ENCODE assay signal across 8 mouse cellular contexts in the genomic region with DNA sequence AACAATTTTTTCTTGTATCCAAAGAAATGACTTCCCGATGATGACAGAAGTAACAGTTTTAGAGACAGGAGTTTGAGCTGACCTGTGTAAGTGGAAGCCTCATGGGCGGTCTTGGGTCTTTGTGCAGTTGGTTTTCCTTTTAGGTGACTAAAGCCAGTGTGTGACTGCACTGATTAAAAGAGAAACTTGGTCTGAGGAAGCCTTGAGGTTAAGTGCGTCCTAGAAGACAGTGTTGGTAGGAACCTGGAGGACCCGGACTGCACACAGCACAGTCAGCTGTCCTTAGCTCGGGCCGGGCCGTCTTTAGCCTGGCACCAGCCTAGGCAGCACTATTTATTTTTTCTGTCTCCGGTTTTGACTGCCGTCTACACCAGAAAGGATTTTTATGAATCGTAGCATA. TPM values are rescaled to one million over a fixed set of nuclear protein-coding genes. Genes with fewer than 3 reads are reported as not detected.
DNase-seq lines count a peak whose midpoint lies in the region; ATAC-seq and TF ChIP-seq lines count a peak whose summit lies in the region.

No protein-coding gene starts in this region.

- TF ChIP-seq POLR2A in bone marrow macrophage, adult 2 months (IDR thresholded peaks at IDR 0.05; ENCODE audit: borderline replicate concordance, low read depth, low read length), result no peak

- whole genome bisulfite sequencing in kidney, embryonic 14.5 days, result 80% methylated on average over 10 of the region's 10 CpGs
- 87% methylated on average over 10 of the region's 10 CpGs for WGBS in hindbrain, embryonic 12.5 days
- 76% methylated on average over 10 of the region's 10 CpGs for WGBS in midbrain, embryonic 16.5 days

- H3K9me3 ChIP-seq in kidney, embryonic 14.5 days (ENCODE audit: control insufficient read depth, low read length), result no peaks in the 10 kb centered on the region
- no peaks in the 10 kb centered on the region for H3K9me3 ChIP-seq in hindbrain, embryonic 12.5 days (replicated peaks)
- H3K9me3 ChIP-seq in midbrain, embryonic 16.5 days (replicated peaks; ENCODE audit: control insufficient read depth, low read length, poor library complexity, severe bottlenecking), result no peaks in the 10 kb centered on the region

- intact Hi-C loops in gastrocnemius, postnatal 36 days (cut with DNase I), result no loop called here
- intact Hi-C loops in left cerebral cortex, postnatal 14 days (cut with DNase I), result no loop called here

- TF ChIP-seq CTCF in bone marrow macrophage, adult 2 months (IDR thresholded peaks at IDR 0.05; ENCODE audit: low read depth, low read length), result no peak

- H3K27ac ChIP-seq in kidney, embryonic 14.5 days (ENCODE audit: low read depth, low read length), result no peak overlapping the region
- peak overlapping the region; percentile 34 for H3K27ac ChIP-seq in bone marrow macrophage, adult 2 months (ENCODE audit: insufficient read depth, low read depth, low read length)
- no peak overlapping the region for H3K27ac ChIP-seq in hindbrain, embryonic 12.5 days
- H3K27ac ChIP-seq in midbrain, embryonic 16.5 days (ENCODE audit: low read length), result no peak overlapping the region

- peak overlapping the region; percentile 94; the same call in 1 of the 2 replicates for H3K4me3 ChIP-seq in kidney, embryonic 14.5 days (ENCODE audit: low read length)
- H3K4me3 ChIP-seq in bone marrow macrophage, adult 2 months (ENCODE audit: insufficient read depth, low read length), result peak overlapping the region; percentile 55
- H3K4me3 ChIP-seq in hindbrain, embryonic 12.5 days, result peak overlapping the region; percentile 88; the same call in 1 of the 2 replicates
- peak overlapping the region; percentile 28 for H3K4me3 ChIP-seq in midbrain, embryonic 16.5 days (ENCODE audit: low read depth, low read length)

- peaks cover 38% of the 10 kb centered on the region; the same call in 1 of the 2 replicates for H3K4me1 ChIP-seq in kidney, embryonic 14.5 days (ENCODE audit: control insufficient read depth, insufficient read depth, low read length)
- peaks cover 42% of the 10 kb centered on the region for H3K4me1 ChIP-seq in bone marrow macrophage, adult 2 months (ENCODE audit: control insufficient read depth, insufficient read depth, low read length)
- peaks cover 50% of the 10 kb centered on the region for H3K4me1 ChIP-seq in hindbrain, embryonic 12.5 days
- H3K4me1 ChIP-seq in midbrain, embryonic 16.5 days (ENCODE audit: control insufficient read depth, insufficient read depth, low read length), result peaks cover 56% of the 10 kb centered on the region

- no peak for ATAC-seq in kidney, embryonic 14.5 days (ENCODE audit: low FRiP score, low TSS enrichment)
- ATAC-seq in hindbrain, embryonic 12.5 days (ENCODE audit: low FRiP score), result no peak
- no peak for ATAC-seq in midbrain, embryonic 16.5 days

- peak overlapping the region; percentile 75 for H3K4me2 ChIP-seq in kidney, embryonic 14.5 days (replicated peaks; ENCODE audit: low read depth, low read length)
- peak overlapping the region; percentile 68 for H3K4me2 ChIP-seq in hindbrain, embryonic 12.5 days (replicated peaks)
- peak overlapping the region; percentile 70 for H3K4me2 ChIP-seq in midbrain, embryonic 16.5 days (ENCODE audit: low read length)

- peaks cover 31% of the 10 kb centered on the region; the same call in 1 of the 2 replicates for H3K36me3 ChIP-seq in kidney, embryonic 14.5 days (ENCODE audit: control insufficient read depth, insufficient read depth, low read length)
- peaks cover 16% of the 10 kb centered on the region for H3K36me3 ChIP-seq in hindbrain, embryonic 12.5 days
- peaks cover 3% of the 10 kb centered on the region; the same call in 1 of the 2 replicates for H3K36me3 ChIP-seq in midbrain, embryonic 16.5 days (ENCODE audit: control insufficient read depth, insufficient read depth, low read length)

- peak overlapping the region; percentile 44; the same call in 1 of the 2 replicates for H3K9ac ChIP-seq in kidney, embryonic 14.5 days (ENCODE audit: low read depth, low read length)
- peak overlapping the region; percentile 46; the same call in 1 of the 2 replicates for H3K9ac ChIP-seq in hindbrain, embryonic 12.5 days
- H3K9ac ChIP-seq in midbrain, embryonic 16.5 days (ENCODE audit: low read depth, low read length), result peak overlapping the region; percentile 44; the same call in 1 of the 2 replicates

- no peak for DNase-seq in kidney, postnatal 4 days
- no peak for DNase-seq in gastrocnemius, postnatal 36 days
- no peak for DNase-seq in embryo, embryonic 9.5 days (ENCODE audit: extremely low spot score)
- no peak for DNase-seq in left cerebral cortex, postnatal 14 days (ENCODE audit: low spot score in 2 of 2)

- H3K27me3 ChIP-seq in kidney, embryonic 14.5 days (ENCODE audit: control insufficient read depth, insufficient read depth, low read length), result no peaks in the 10 kb centered on the region
- H3K27me3 ChIP-seq in hindbrain, embryonic 12.5 days, result no peaks in the 10 kb centered on the region; the same call in 1 of the 2 replicates
- H3K27me3 ChIP-seq in midbrain, embryonic 16.5 days (ENCODE audit: control insufficient read depth, insufficient read depth, low read depth, low read length), result no peaks in the 10 kb centered on the region; the same call in 1 of the 2 replicates

RNA-seq across cellular contexts. Expression of a gene that starts 2.2 kb away (rescaled TPM):
- 19.0 and 31.0 TPM in 2 replicates for polyA plus RNA-seq in kidney, embryonic 14.5 days (2014; fragmentation: Nextera tagmentation; extraction: Ambion mirVana)
- polyA plus RNA-seq in bone marrow macrophage, adult 2 months (2012; ENCODE audit: insufficient read depth, insufficient read length, missing spikeins), result 77.0 and 84.9 TPM in 2 replicates
- 21.9 and 22.9 TPM in 2 replicates for polyA plus RNA-seq in hindbrain, embryonic 12.5 days (2016; fragmentation: Nextera tagmentation; extraction: Ambion mirVana)
- polyA plus RNA-seq in midbrain, embryonic 16.5 days (2015; fragmentation: Nextera tagmentation; extraction: Ambion mirVana), result 17.6 and 20.5 TPM in 2 replicates
- total RNA-seq in gastrocnemius, postnatal 36 days (2021), result 10 to 100 TPM; 21.9 to 22.1 TPM
- 10 to 100 TPM; 41.8 to 45.6 TPM for total RNA-seq in left cerebral cortex, postnatal 14 days (2021)

RNA-seq across cellular contexts. Expression of a gene that starts 48.8 kb away (rescaled TPM):
- not detected in 2 replicates for polyA plus RNA-seq in kidney, embryonic 14.5 days (2014; fragmentation: Nextera tagmentation; extraction: Ambion mirVana)
- 0.40 and 0.49 TPM in 2 replicates for polyA plus RNA-seq in bone marrow macrophage, adult 2 months (2012; ENCODE audit: insufficient read depth, insufficient read length, missing spikeins)
- not detected in 2 replicates for polyA plus RNA-seq in hindbrain, embryonic 12.5 days (2016; fragmentation: Nextera tagmentation; extraction: Ambion mirVana)
- not detected in 2 replicates for polyA plus RNA-seq in midbrain, embryonic 16.5 days (2015; fragmentation: Nextera tagmentation; extraction: Ambion mirVana)
- not detected for total RNA-seq in gastrocnemius, postnatal 36 days (2021)
- not detected for total RNA-seq in left cerebral cortex, postnatal 14 days (2021)

Comparison
In these comparisons a context has a peak if more than half of its experiments do, and no peak if none do; other contexts are left out.
1. H3K4me3 ChIP-seq: peak in every context shown above with its lines; median percentile 94 in kidney, embryonic 14.5 days; 88 in hindbrain, embryonic 12.5 days; 55 in bone marrow macrophage, adult 2 months; 28 in midbrain, embryonic 16.5 days.